Mouse (Mus musculus) heart, postnatal 14 days (tissue): ENCODE data around the gene Olfr90. TPM values are rescaled to one million over a fixed set of nuclear protein-coding genes. Genes with fewer than 3 reads are reported as not detected.
"Not testable (repeated sequence)": the region's sequence is repeated elsewhere in the genome, so short reads cannot be mapped to it uniquely, and the experiment has no call there.

Experiments
- DNase-seq, 2 experiments: peaks; one replicate each; pipeline ENCODE4 v3.0.0; 2021 to 2022
- intact Hi-C: fragments of 180-260 bp; cut with DNase I; formaldehyde crosslinking; loops from one replicate; pipeline ENCODE4 v1.15.1; 2025
- long read RNA-seq, 2 experiments: library from polyadenylated mRNA; stranded (forward); transcript quantifications; one replicate each; pipeline ENCODE4 v2.0.0; 2021
- total RNA-seq, 2 experiments: library from RNA; stranded (reverse); gene quantifications; 2 replicates each; pipeline ENCODE4 v1.2.3; 2021

Gene Olfr90
- total RNA-seq, result not detected
- long read RNA-seq, experiment 1, result 0 reads
- long read RNA-seq, experiment 2, result 0 reads

DNA sequence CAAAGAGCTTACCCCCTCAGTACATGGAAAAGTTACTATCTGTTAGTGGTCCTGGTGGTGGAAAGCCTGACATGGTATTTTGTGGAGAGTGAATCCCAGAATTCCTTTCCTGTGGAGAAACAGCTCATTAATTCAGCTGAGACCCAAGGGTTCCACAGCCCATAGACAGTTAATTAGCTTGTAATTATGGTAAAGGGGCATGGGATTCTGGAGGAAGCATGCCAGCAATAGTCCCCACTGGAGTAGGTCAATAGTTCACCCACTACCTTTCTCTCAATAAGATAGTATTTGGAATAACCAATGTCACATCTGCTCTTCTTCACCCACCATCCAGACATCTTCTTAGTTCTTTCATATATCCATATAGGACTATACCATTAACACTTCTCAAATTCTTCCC, at the start of gene Olfr90:
Olfr90 (minus strand) TSS at position 101 of the 400 bp plus-strand sequence.
- intact Hi-C loops, result no loop called here
- no peak for DNase-seq

DNA sequence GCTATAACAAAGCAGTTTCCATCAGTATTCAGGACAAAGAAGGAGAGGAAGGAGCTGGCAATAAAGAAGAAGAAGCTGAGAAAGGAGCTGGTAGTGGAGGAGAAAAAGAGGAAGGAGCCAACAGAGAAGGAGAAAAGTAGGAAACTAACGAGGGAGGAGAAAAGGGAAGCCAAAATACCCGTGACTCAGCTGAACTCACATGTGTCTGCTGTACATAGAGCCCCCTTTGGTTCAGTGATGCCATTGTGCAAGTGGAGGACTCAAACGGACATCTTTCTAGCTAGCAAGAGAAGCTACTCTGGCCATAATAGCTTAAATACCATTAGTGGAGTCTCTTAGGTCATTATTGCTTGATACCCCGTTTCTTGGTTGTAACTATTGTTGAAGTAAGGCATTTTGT, 43.1 kb upstream of the Olfr90 start:
- DNase-seq, intact Hi-C loops: not testable (repeated sequence)

DNA sequence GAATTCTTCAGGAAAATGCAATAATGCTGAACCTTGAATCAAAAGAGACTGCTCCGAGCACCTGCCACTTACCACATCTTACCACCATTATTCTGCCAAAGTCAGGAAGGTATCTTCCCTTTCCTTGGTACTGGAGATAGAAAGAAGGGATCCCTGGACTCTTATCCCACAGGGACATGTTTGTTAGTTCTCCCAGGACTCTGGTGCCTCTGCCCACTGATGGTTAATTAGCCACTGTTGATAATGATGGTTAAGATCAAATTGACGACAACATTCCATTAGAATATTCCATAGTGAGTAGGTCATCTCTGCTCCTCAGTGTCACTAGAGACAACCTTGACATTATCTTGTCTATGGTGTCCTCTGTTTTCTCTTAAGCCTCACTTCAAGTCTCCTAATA, 31.7 kb upstream of the Olfr90 start, which contains the start of gene Olfr92:
Olfr92 (minus strand) TSS at position 101 of the 400 bp plus-strand sequence.
- intact Hi-C loops, result loop anchor here (2.0 kb wide), 1 partner anchor 63 kb away; no protein-coding TSS in a partner anchor
- no peak for DNase-seq

DNA sequence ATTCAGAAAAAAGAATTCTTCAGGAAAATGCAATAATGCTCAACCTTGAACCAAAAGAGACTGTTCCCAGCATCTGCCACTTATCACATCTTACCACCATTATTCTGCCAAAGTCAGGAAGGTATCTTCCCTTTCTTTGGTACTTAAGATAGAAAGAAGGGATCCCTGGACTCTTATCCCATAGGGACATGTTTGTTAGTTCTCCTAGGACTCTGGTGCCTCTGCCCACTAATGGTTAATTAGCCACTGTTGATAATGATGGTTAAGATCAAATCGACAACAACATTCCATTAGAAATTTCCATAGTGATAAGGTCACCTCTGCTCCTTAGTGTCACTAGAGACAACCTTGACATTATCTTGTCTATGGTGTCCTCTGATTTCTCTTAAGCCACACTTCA, 9.9 kb upstream of the Olfr90 start, which contains the start of gene Olfr91:
Olfr91 (minus strand) TSS at position 101 of the 400 bp plus-strand sequence.
- intact Hi-C loops, result no loop called here
- DNase-seq, result no peak

DNA sequence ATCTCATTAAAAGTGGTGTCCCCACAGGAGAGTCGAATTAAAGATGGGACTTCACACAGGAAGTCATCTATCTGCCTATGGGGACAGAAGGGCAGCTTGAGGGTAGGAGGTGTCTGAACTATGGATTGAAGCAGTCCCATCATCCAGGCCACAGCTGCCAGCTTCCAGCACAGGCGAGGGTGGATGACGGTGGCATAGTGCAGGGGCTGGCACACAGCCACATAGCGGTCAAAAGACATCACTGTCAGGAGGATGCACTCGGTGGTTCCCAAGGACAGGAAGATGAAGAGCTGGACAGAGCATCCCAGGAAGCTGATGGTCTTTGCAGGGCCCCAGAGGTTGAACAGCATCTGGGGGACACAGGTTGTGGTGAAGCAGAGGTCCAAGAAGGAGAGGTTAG, 5.0 kb upstream of the Olfr90 start:
- DNase-seq, result no peak
- intact Hi-C loops, result no loop called here

DNA sequence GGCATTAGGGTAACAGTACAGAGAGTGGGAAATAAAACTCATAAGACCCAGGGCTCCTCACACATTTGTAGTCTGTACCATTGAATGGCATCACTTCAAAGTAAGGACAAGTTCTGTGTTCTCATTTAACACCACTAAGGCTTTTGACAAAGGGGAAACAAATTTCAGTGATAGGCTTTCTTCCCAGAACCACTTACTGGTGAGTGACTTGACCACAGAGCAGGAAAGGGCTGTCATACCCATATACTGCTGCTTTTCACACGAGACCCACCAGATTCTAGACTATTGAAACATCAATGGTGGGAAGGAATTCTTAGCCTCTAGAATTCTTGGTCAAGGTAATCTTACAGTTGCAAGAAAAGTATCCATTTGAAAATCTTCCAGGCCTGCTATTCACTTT, 3.9 kb upstream of the Olfr90 start:
- intact Hi-C loops, result no loop called here
- DNase-seq, result no peak

DNA sequence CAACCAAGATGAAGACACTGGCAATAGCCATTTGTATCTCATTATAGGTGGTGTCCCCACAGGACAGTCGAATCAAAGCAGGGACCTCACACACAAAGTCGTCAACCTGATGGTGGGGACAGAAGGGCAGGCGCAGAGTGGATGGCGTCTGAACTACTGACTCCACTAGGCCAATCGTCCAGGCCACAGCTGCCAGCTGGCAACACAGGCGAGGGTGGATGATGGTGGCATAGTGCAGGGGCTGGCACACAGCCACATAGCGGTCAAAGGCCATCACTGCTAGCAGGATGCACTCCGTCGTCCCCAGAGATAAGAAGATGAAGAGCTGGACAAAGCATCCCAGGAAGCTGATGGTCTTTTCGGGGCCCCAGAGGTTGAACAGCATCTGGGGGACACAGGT, 2.8 kb downstream of the Olfr90 start:
- no peak for DNase-seq
- intact Hi-C loops, result no loop called here

DNA sequence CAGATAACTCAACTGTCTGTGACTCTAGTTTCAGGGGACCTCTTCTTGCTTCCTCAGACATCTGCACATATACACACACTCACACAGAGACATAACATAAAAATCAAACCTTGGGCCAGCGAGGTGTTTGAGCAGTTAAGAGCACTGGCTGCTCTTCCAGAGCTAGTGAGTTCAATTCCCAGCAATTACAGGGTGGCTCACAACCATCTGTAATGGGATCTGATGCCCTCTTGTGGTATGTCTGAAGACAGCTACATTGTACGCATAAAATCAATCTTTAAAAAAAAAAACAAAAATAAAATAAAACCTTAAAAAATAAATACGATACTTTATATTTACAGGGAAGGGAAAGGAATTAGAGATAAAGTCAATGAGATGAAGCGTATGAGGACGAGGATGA, 3.7 kb downstream of the Olfr90 start:
- intact Hi-C loops, result no loop called here
- no peak for DNase-seq

DNA sequence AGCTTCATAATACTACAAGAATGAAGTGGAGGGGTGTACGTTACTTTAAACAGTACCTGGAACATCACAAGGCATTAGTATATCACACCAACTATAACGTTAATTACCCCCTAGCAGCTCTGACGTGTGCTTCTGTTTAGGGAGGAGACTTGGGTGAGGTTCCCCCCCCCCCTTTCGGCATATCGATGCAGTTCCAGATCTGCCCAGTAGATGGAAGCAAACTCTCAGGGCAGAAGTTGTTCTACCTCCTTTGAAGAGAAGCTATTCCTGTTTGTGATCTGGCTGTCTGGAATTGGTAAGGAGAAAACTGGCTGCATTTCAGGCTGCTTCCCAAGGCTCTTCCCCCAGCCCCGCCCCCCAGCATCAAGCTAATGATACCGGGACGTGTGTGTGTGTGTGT, 5.0 kb downstream of the Olfr90 start:
- DNase-seq, result peak; percentile 66 to 76
- intact Hi-C loops, result loop anchor here (1.0 kb wide), 1 partner anchor 120 kb away; no protein-coding TSS in a partner anchor

DNA sequence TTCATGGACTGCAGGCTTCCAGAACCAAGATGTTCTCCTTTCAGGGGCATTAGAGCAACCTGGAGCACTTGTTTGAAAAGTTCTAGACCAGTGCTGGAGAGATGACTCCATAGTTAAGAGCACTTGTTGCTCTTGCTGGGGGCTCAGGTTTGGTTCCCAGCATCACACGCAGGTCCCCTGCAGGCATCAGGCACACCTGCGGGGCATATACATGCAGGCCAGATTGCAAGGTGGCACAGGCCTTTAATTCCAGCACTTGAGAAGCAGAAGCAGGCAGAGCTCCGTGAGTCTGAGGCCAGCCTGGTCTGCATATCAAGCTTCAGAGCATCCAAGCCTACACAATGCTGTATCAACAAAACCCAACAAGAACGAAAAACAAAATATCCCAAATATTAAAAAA, 6.6 kb downstream of the Olfr90 start:
- intact Hi-C loops, result no loop called here
- no peak for DNase-seq

DNA sequence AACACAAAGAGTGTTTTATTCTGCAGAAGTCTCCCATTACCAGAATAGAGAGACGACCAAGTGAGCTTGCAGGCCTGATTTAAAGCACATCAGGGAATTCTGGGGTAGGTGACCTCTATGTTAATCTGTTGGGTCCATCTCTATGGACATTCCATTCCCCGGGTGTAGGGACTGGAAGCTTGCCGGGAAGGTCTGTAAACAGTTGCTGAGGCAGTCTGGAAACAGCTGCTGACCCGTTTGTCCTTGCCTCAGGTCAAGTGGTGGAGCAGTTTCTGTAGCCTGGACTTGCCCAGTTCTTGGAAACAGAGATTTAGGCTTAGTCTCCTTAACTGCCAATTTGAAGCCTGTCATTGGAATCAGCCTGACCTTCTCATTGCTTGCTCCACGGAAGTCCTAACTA, 8.2 kb downstream of the Olfr90 start:
- peak; percentile 26 to 36 for DNase-seq
- intact Hi-C loops, result no loop called here

DNA sequence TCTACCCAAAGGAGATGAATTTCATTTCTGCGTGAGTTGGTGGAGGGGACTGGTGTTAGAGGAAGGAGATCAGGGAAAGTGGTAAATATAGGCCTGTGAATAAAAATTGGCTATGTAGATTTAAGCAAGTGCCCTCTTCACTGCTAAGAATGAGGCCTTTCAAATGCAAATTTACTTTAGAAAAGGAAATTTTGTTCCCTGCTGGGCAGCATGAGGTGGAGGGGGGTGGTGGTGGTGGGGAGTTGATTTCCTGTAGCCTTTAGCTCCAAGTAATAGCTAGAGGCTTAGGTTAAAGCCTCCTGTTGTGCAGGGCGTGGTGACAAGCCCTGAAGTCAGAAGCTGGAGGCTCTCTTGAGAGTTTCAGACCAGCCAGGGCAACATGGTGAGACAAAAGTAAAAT, 9.3 kb downstream of the Olfr90 start:
- no peak for DNase-seq
- intact Hi-C loops, result no loop called here

DNA sequence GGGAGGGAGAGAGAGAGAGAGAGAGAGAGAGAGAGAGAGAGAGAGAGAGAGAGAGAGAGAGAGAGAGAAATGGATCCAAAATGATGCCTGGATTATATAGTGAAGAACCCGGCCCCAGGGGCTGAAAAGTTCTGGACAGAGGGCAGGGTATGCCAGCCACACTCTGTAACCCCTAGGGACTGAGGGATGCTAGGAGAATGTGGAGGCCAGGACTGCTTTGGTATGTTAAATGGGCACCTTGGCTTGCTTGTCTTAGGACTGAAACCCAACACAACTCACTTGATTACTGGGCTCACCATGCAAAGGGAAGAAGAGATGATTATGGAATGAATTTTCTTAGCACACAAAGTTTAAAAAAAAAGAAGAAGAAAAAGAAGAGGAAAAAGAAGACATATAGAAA, 10.1 kb downstream of the Olfr90 start:
- intact Hi-C loops, result no loop called here
- no peak for DNase-seq

DNA sequence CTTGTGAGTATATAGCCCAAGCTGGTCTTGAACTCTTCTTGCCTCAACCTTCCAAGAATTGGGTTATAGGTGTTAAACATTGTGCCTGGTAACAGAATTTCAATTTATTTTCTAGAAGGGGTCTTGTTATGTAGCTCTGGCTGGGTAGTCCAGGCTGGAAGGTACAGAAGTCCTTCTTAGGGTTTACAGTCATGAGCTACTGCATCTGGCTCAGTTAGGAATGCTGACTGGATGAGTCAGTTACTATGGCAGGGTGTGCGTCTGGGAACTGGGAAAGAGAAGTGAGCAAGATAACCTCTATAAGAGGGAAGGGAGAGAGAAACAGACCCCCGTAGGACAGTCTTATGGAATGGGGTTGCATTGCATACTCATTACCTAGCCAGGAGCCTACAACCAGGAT, 12.5 kb downstream of the Olfr90 start:
- intact Hi-C loops, result no loop called here
- no peak for DNase-seq

DNA sequence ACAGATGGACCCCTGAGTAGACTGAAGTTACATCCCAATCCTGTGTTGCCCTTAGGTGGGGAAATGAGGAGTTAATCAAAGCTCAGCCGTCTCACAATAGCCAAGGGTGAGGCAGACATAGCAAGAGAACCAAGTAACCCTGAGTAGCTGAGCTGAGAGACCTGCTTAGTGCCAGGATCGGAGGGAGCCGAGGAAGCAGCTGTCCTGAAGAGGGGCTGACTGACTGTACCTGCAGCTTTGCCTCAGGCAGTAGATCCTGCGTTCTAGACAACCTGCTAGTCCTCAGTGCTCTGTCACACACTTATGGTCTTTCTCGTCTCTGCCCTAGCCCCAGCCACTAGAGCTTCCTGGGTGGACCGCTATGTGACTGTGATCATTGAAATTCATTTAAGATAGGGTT, 13.1 kb downstream of the Olfr90 start:
- no peak for DNase-seq
- intact Hi-C loops, result no loop called here

DNA sequence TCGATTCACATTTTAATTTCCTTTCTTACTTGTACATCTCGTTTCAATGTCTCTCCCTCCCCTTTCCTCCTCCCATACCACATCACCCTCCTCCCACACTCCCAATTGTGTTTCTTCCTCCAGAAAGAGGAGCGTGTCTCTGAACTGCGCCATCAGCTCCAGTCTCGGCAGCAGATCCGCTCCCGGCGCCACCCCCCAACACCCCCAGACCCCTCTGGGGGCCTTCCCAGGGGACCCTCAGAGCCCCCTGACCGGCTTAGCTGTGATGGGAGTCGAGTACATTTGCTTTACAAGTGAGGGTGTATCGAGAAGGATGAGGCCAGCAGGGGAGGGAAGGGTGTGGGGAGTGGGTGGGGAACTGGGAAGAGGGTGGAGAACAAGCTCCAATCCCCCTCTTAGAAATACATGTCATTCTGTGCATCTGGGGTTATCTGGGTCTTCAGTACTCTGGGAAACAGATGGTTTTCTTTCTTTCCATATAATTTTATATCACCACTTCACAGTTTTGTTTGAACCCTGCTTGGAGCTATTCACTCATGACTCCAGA, 15.5 kb downstream of the Olfr90 start:
- intact Hi-C loops, result no loop called here
- no peak for DNase-seq

DNA sequence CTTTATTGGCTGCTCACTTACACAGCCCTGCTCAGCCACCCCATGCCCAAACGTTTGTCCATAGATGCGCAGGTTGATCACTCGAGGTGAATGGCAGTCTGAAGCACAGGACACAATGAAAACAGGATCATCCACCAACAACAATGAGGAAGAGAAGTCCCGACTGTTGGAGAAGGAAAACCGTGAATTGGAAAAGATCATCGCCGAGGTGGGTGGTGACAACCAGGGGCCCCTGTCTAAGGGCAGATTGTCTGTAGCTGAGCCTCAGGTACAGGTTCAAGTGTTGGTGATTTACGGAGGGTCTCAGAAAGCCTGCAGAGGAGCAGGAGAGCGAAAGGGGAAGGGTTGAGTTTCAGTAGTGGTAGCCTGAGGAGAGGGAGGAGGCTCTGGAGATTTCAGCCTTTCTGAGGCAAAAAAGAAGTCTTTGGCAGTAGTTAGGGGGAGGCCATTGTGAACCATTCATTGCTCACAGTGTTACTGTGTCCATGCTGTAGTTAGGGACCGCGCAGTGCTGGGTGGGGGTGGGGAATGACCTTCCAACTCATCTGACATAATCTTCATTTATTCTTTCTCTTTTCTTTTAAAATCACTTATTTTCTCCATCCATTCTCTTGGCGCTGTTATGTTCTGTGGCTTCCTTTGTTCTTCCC, 16.1 kb downstream of the Olfr90 start:
- intact Hi-C loops, result no loop called here
- no peak for DNase-seq

DNA sequence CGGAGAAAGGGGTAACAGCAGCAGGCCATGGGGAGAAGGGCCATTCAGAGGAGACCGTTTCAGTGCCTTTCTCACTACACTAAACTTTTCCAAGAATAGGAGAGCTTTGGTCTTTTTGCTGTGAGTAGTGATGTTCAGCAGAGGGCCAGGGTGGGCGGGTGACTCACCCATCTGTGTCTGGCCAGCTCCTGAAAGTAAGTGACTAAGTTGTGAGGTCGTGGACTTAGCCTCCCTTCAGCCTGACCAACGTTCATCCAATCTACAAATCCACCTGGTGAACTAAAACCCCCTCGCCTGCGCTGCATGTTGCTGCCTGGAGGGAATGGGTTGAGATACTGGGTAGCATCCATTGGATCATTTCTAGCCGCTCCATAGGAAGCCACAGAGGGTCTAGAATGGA, 18.2 kb downstream of the Olfr90 start:
- intact Hi-C loops, result no loop called here
- no peak for DNase-seq

DNA sequence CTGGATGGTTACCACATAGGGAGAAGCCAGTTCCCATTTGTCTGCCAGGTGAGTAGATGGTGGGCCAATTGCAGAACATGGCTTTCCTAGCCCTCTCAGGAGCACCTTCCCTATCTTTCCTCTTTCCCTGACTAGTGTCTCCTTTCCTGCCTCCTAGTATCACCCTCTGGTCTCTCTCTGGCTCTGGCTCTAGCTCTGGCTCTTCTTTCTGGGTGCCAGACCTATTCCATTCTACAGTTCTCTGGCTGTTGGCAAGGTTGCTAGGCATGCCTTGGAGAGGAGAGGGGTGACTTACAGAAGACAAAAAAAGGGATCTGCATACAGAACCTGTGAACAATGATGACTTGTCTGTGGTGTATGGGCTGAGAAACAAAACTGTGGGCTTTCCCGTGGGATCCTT, 20.4 kb downstream of the Olfr90 start:
- intact Hi-C loops, result no loop called here
- DNase-seq, result no peak

DNA sequence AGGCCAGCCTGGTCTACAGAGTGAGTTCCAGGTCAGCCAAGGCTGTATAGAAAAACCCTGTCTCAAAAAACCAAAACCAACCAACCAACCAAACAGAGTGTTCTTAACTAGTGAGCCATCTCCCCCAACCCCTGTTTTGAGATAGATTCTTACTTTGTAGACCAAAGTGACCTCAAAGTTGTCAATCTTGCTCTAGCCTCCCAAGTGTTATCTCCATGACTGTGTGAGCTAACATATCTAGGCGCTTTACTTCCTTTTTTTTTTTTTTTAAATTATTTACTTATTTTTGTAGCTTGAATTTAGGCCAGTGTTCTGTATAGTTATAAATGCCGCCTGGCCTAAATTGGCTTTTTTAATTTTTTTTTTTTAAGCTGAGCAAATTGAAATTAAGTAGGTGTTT, 22.3 kb downstream of the Olfr90 start:
- no peak for DNase-seq
- intact Hi-C loops, result no loop called here

DNA sequence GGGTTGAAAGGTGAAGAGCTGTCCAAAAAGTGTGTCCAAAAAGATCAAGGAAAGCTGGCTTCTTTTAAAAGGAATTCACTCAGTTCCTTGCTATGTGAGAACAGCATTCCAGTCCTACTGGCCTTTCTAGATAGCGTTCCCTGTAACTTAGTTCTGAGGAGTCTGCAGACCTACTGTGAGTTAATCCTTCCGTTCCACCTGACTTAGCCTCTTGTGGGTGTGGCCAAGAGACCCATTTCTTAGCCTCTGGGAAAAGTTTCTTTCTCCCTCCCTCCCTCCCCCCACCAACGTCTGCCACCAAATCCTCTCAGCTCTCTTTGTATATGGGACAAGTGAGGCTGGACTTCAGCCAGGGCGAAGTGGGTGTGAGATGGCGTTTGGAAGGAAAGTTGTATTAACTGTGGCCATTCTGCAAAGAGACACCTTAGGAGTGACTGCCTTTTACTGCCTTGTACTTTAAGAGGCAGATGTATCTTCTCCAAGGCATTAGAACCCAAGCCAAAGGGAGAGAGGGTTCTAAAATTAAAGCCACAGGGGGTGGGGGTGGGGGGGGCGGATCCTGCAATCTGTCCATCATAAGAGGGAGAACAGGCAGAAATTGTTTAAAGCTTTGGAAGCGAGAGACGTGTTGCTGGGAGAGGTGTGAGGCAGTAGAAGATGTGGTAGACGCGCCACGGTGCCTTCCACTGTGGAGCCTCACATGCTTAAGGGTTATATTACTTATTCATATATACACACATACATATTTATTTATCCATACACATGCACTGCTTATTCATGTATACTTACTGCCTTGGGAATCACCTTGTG, 24.4 kb downstream of the Olfr90 start:
- DNase-seq, result no peak
- intact Hi-C loops, result no loop called here

DNA sequence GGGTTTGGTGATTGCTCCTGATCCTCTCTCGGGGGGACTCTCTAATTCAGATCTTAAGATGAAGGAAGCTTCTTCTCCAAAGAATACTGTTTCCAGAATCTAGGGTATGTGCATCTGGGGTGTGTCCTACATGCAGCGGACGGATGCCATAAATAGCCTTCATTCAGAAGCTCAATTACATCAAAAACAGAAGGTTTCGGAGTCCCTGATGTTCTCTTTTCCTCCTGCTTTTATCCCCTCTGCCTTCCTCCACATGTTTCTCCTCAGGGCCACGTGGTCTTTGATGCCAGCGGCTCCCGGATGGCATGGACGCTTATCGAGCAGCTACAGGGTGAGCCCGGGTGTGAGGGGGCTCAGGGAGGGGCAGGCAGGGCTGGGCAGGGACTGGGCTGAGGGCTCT, 25.2 kb downstream of the Olfr90 start:
- intact Hi-C loops, result no loop called here
- no peak for DNase-seq
